9 mouse cellular contexts compared by ENCODE assay signal in the genomic region with DNA sequence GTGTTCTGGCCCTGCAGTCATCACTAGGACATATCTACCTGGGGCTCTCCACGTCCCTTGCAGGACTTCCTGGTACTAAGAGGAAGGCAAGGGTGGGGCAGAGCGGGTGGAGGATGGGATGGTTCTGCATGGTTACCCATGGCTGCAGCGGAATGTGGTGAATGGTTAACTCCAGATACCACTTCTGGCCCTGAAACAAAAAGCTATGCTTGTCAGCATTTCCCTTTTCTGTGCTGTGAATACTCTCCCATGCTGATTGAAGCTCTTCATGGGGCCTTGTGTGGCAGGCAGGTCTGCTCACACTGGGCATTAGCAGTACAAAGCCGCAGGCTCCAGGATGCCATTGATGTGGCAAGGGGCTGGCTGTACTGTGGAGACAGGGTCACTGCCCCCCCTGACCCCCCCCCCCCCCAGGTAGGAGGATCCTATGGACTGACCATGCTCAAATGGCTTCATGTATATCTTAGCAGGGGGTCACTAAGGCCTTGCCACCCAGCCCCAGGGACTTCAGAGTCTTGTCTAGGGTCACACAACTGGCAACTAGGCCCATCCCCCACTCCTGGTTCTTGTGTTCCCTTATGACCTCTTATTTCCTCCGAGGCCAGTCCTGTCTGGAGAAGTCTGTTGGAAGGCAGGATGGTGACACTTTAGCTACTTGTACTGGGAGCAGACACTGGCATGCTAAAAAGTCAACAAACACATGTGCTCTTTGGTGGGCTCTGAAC.
DNase-seq lines count a peak whose midpoint lies in the region; ATAC-seq and TF ChIP-seq lines count a peak whose summit lies in the region.
"Had no signal": no experiment of that assay in that cellular context is flagged by ENCODE, and none has a peak within 500 bp of the region (broad histone marks: within the 10 kb centered on the region; RNA-seq: fewer than 3 reads in every experiment).

No protein-coding gene starts in this region.

- no peak overlapping the region for H3K9ac ChIP-seq in heart, embryonic 12.5 days
- H3K9ac ChIP-seq in intestine, embryonic 16.5 days (ENCODE audit: low read depth, low read length) = peak overlapping the region; percentile 48; the same call in 1 of the 2 replicates
- no peak overlapping the region for H3K9ac ChIP-seq in lung, embryonic 14.5 days
- H3K9ac ChIP-seq in forebrain, embryonic 15.5 days (replicated peaks) = no peak overlapping the region
- H3K9ac ChIP-seq: limb, embryonic 12.5 days had no signal

- WGBS in heart, embryonic 12.5 days = 60% methylated on average over 5 of the region's 5 CpGs
- WGBS in intestine, embryonic 16.5 days = 41% methylated on average over 5 of the region's 5 CpGs
- 50% methylated on average over 5 of the region's 5 CpGs for WGBS in lung, embryonic 14.5 days
- 34% methylated on average over 5 of the region's 5 CpGs for WGBS in forebrain, embryonic 15.5 days

- H3K4me3 ChIP-seq in heart, embryonic 12.5 days = no peak overlapping the region
- no peak overlapping the region for H3K4me3 ChIP-seq in intestine, embryonic 16.5 days (ENCODE audit: low read length)
- no peak overlapping the region for H3K4me3 ChIP-seq in lung, embryonic 14.5 days (ENCODE audit: low read depth, low read length)
- no peak overlapping the region for H3K4me3 ChIP-seq in forebrain, embryonic 15.5 days
- H3K4me3 ChIP-seq: limb, embryonic 12.5 days had no signal

- no peaks in the 10 kb centered on the region for H3K36me3 ChIP-seq in heart, embryonic 12.5 days
- H3K36me3 ChIP-seq in intestine, embryonic 16.5 days (ENCODE audit: control insufficient read depth, insufficient read depth, low read length) = no peaks in the 10 kb centered on the region
- H3K36me3 ChIP-seq in lung, embryonic 14.5 days (ENCODE audit: insufficient read depth) = no peaks in the 10 kb centered on the region
- no peaks in the 10 kb centered on the region for H3K36me3 ChIP-seq in splenic B cell, adult 2 months (ENCODE audit: control insufficient read depth, insufficient read depth, low read length, poor library complexity, severe bottlenecking)
- no peaks in the 10 kb centered on the region for H3K36me3 ChIP-seq in forebrain, embryonic 15.5 days
- H3K36me3 ChIP-seq: limb, embryonic 12.5 days had no signal

- ATAC-seq in heart, embryonic 12.5 days (ENCODE audit: insufficient number of reproducible peaks, low FRiP score) = no peak
- ATAC-seq in intestine, embryonic 16.5 days = peak; percentile 96
- peak; percentile 62; the same call in 1 of the 2 replicates for ATAC-seq in lung, embryonic 14.5 days (ENCODE audit: insufficient read depth)
- ATAC-seq in forebrain, embryonic 15.5 days (replicated peaks) = no peak

- H3K9me3 ChIP-seq in heart, embryonic 12.5 days (replicated peaks) = peaks cover 3% of the 10 kb centered on the region; the same call in 1 of the 2 replicates
- H3K9me3 ChIP-seq in intestine, embryonic 16.5 days (ENCODE audit: control insufficient read depth, low read length) = no peaks in the 10 kb centered on the region
- no peaks in the 10 kb centered on the region for H3K9me3 ChIP-seq in lung, embryonic 14.5 days (ENCODE audit: low read depth, low read length)
- no peaks in the 10 kb centered on the region for H3K9me3 ChIP-seq in forebrain, embryonic 15.5 days

- peak overlapping the region; percentile 49 for H3K27ac ChIP-seq in heart, embryonic 12.5 days (ENCODE audit: poor library complexity, severe bottlenecking)
- peak overlapping the region; percentile 81 for H3K27ac ChIP-seq in intestine, embryonic 16.5 days (ENCODE audit: low read length)
- peak overlapping the region; percentile 73 for H3K27ac ChIP-seq in lung, embryonic 14.5 days (ENCODE audit: low read depth)
- H3K27ac ChIP-seq in forebrain, embryonic 15.5 days (replicated peaks) = no peak overlapping the region
- H3K27ac ChIP-seq: limb, embryonic 12.5 days had no signal

- H3K27me3 ChIP-seq in heart, embryonic 12.5 days (replicated peaks) = no peaks in the 10 kb centered on the region
- no peaks in the 10 kb centered on the region for H3K27me3 ChIP-seq in intestine, embryonic 16.5 days (replicated peaks; ENCODE audit: control insufficient read depth, insufficient read depth, low read length)
- H3K27me3 ChIP-seq in lung, embryonic 14.5 days (ENCODE audit: insufficient read depth, low read length) = no peaks in the 10 kb centered on the region
- no peaks in the 10 kb centered on the region for H3K27me3 ChIP-seq in splenic B cell, adult 2 months (ENCODE audit: control insufficient read depth, insufficient read depth, low read length, poor library complexity, severe bottlenecking)
- no peaks in the 10 kb centered on the region for H3K27me3 ChIP-seq in forebrain, embryonic 15.5 days
- H3K27me3 ChIP-seq: limb, embryonic 12.5 days had no signal

- TF ChIP-seq CTCF in lung, embryonic 14.5 days (IDR thresholded peaks at IDR 0.05; ENCODE audit: low read depth) = no peak

- peaks cover 44% of the 10 kb centered on the region for H3K4me1 ChIP-seq in heart, embryonic 12.5 days (replicated peaks)
- H3K4me1 ChIP-seq in intestine, embryonic 16.5 days (ENCODE audit: control insufficient read depth, insufficient read depth, low read length) = peaks cover 8% of the 10 kb centered on the region; the same call in 1 of the 2 replicates
- peaks cover 8% of the 10 kb centered on the region; the same call in 1 of the 2 replicates for H3K4me1 ChIP-seq in lung, embryonic 14.5 days (ENCODE audit: insufficient read depth)
- peaks cover 4% of the 10 kb centered on the region; the same call in 1 of the 2 replicates for H3K4me1 ChIP-seq in forebrain, embryonic 15.5 days

- DNase-seq in heart, adult 9 months (ENCODE audit: low spot score in 2 of 2) = no peak
- DNase-seq in lung, embryonic 14.5 days = peak; percentile 65
- peak; percentile 86 for DNase-seq in splenic B cell, adult 2 months (ENCODE audit: low read depth, low spot score)
- no peak for DNase-seq in adrenal gland, adult 2 months
- DNase-seq in heart, postnatal 10 days = no peak

- intact Hi-C loops in heart, postnatal 10 days (cut with DNase I) = no loop called here

- no peak overlapping the region for H3K4me2 ChIP-seq in heart, embryonic 12.5 days
- H3K4me2 ChIP-seq in intestine, embryonic 16.5 days (ENCODE audit: low read depth, low read length) = peak overlapping the region; percentile 16; the same call in 1 of the 2 replicates
- H3K4me2 ChIP-seq in lung, embryonic 14.5 days = no peak overlapping the region
- no peak overlapping the region for H3K4me2 ChIP-seq in forebrain, embryonic 15.5 days (replicated peaks)
- H3K4me2 ChIP-seq: limb, embryonic 12.5 days had no signal

Comparison
In these comparisons a context has a peak if more than half of its experiments do, and no peak if none do; other contexts are left out.
1. ATAC-seq: peak in intestine, embryonic 16.5 days (single experiment) and lung, embryonic 14.5 days (single experiment); none in heart, embryonic 12.5 days (single experiment) and forebrain, embryonic 15.5 days (single experiment).
2. DNase-seq: peak in lung, embryonic 14.5 days (single experiment) and splenic B cell, adult 2 months (single experiment); none in heart, adult 9 months (0 of 2), adrenal gland, adult 2 months (single experiment) and heart, postnatal 10 days (0 of 2).